Mouse (Mus musculus) liver, embryonic 14.5 days (tissue): ENCODE measurements at regions not wholly inside any gene's neighbourhood (a gene's known extent, or its start where the extent isn't known, plus 50 kb on each side); places are given as distances from the start of the nearest gene placed in this dataset.
A peak's percentile ranks its signal among the peaks of the same experiment; 100 is the strongest.

Experiments
- ATAC-seq: fragments of 200-750 bp; cut with Nextera tagmentation; 2 replicates; pipeline ENCODE4 v1.8.0; 2017; ENCODE audit warnings: moderate number of reproducible peaks, mild to moderate bottlenecking, moderate library complexity; ENCODE audit not compliant: insufficient read depth
- DNase-seq, 3 experiments: peaks; one replicate each; pipeline ENCODE4 v3.0.0-alpha.2; 2012 to 2013; ENCODE audit warnings: low read depth in 3 of 3, low spot score in 3 of 3
- H3K27ac ChIP-seq: fragments of 300-500 bp; sonication (generic); 2 replicates; pipeline ENCODE4 v1.5.1; 2014; ENCODE audit warnings: moderate library complexity, mild to moderate bottlenecking, control low read depth, inconsistent platforms
- H3K27me3 ChIP-seq: fragments of 300-500 bp; sonication (generic); 2 replicates; pipeline ENCODE4 v1.6.1; 2014; ENCODE audit warnings: mild to moderate bottlenecking, low read length, moderate library complexity; ENCODE audit not compliant: control insufficient read depth, insufficient read depth
- H3K36me3 ChIP-seq: fragments of 300-500 bp; sonication (generic); replicated peaks from 2 replicates; pipeline ENCODE4 v1.6.1; 2014; ENCODE audit warnings: low read depth; ENCODE audit not compliant: control insufficient read depth, insufficient read depth
- H3K4me1 ChIP-seq, 2 experiments: fragments of 200-500 bp in 1 of 2; fragments of 300-500 bp in 1 of 2; sonication (generic) in 1 of 2; replicated peaks; 2 replicates each; pipeline ENCODE4 v1.6.1; 2012 to 2014; ENCODE audit warnings: antibody characterized with exemption in 1 of 2, inconsistent platforms in 1 of 2, low read length in 1 of 2; ENCODE audit not compliant: control insufficient read depth in 2 of 2, insufficient read depth in 2 of 2
- H3K4me2 ChIP-seq: fragments of 300-500 bp; sonication (generic); 2 replicates; pipeline ENCODE4 v1.6.1; 2014; ENCODE audit warnings: low read depth, mild to moderate bottlenecking, control low read depth, moderate library complexity
- H3K4me3 ChIP-seq, 2 experiments: fragments of 200-500 bp in 1 of 2; fragments of 300-500 bp in 1 of 2; sonication (generic) in 1 of 2; 2 replicates each; pipeline ENCODE4 v1.5.1; 2012 to 2014; ENCODE audit warnings: low read depth in 2 of 2, low read length in 2 of 2, mild to moderate bottlenecking in 2 of 2, control low read depth in 1 of 2, inconsistent platforms in 1 of 2, moderate library complexity in 1 of 2; ENCODE audit not compliant: insufficient read depth in 1 of 2
- H3K9ac ChIP-seq: fragments of 300-500 bp; sonication (generic); replicated peaks from 2 replicates; pipeline ENCODE4 v1.6.1; 2014; ENCODE audit warnings: mild to moderate bottlenecking, control low read depth, moderate library complexity
- H3K9me3 ChIP-seq: fragments of 300-500 bp; sonication (generic); 2 replicates; pipeline ENCODE4 v1.6.1; 2016; ENCODE audit warnings: low read length, mixed read lengths; ENCODE audit not compliant: control insufficient read depth
- CTCF ChIP-seq: IDR thresholded peaks from 2 replicates; pipeline ENCODE4 v1.5.1; 2016; ENCODE audit warnings: antibody characterized with exemption, low read depth, control low read depth
- EP300 ChIP-seq: IDR thresholded peaks from 2 replicates; pipeline ENCODE4 v1.6.1; 2016; ENCODE audit warnings: antibody characterized with exemption, low read depth
- WGBS: fragments of 180-500 bp; shearing (Covaris S2); extraction: QIAGEN DNeasy Blood & Tissue Kit; methylation state at CpG from one replicate; pipeline ENCODE4 v1.1.7; 2014; ENCODE audit not compliant: insufficient replicate concordance; 5-methylcytosine and 5-hydroxymethylcytosine counted together

GRCm38 (mm10) chr13:34408669-34409055 lies 63.7 kb upstream of the Slc22a23 start:
- no peaks in the 10 kb centered on the region for H3K27me3 ChIP-seq
- WGBS: 55% methylated on average over 2 of the region's 2 CpGs
- no peak for ATAC-seq
- H3K9ac ChIP-seq: no peak overlapping the region
- H3K4me3 ChIP-seq: no peak overlapping the region
- DNase-seq: no peak
- H3K36me3 ChIP-seq: no peaks in the 10 kb centered on the region
- TF ChIP-seq EP300 (no peak), CTCF (no peak)
- no peaks in the 10 kb centered on the region for H3K9me3 ChIP-seq
- H3K4me2 ChIP-seq: no peak overlapping the region
- H3K27ac ChIP-seq: no peak overlapping the region
- H3K4me1 ChIP-seq: peaks cover 0 to 5% of the 10 kb centered on the region in 2 experiments; a peak in 2 of 4 replicates

- Histone ChIP-seq H3K27me3 (no peaks in the 10 kb centered on the region), H3K36me3 (no peaks in the 10 kb centered on the region), H3K27ac (no peak overlapping the region), H3K4me1 (peaks cover 0 to 5% of the 10 kb centered on the region in 2 experiments; a peak in 1 of 4 replicates), H3K9ac (no peak overlapping the region), H3K4me3 (no peak overlapping the region), H3K9me3 (no peaks in the 10 kb centered on the region), H3K4me2 (no peak overlapping the region)
- DNase-seq: no peak
- 58% methylated on average over 4 of the region's 4 CpGs for WGBS
- peak; percentile 59; the same call in 1 of the 2 replicates for ATAC-seq
- TF ChIP-seq CTCF: peak; percentile 37
- TF ChIP-seq EP300: no peak
These were observed 63.2 kb upstream of the Slc22a23 start for GRCm38 (mm10) chr13:34408007-34408668.

DNA sequence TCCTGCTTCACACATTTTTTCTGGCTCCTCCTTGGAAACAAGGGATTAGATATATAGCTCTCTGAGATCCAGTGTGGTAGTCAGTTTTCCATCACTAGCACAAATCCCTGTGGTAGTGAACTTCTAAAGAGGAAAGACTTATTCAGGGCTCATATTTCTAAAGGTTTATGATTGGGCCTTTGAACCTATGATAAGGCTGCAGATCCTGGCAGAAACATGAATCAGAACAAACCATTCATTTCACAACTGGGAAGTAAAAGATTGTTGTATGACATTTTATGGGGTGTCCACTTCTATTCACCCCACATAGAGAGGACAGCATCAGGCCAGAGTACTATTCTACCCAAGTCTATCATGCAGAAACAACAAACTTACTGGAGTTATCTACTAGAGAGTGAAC lies 61.3 kb upstream of the Slc22a23 start:
- Histone ChIP-seq H3K4me1 (peaks cover 0 to 5% of the 10 kb centered on the region in 2 experiments; a peak in 1 of 4 replicates), H3K4me3 (no peak overlapping the region), H3K27me3 (no peaks in the 10 kb centered on the region), H3K9me3 (no peaks in the 10 kb centered on the region), H3K4me2 (no peak overlapping the region), H3K27ac (no peak overlapping the region), H3K9ac (no peak overlapping the region), H3K36me3 (no peaks in the 10 kb centered on the region)
- ATAC-seq: no peak
- TF ChIP-seq EP300 (no peak), CTCF (no peak)
- no peak for DNase-seq

DNA sequence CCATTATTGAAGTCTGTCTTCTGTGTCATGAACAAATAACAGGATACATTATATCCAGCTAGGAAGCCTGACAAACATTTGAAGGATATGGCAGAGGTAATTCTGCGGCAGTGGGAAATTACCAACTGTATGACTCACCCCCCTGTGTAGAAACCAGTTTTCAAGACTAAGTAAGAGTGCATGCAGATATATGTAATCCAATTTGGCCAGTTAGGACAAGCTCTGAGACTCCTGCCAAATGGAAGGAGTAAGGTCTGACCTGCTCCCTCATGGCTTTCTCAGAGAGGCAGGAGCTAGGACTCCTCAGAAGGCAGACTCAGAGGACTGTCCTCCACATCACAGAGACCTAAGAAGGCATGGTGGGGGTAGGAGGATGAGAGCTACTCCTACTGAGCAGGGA lies 57.6 kb upstream of the Slc22a23 start:
- H3K9me3 ChIP-seq: no peaks in the 10 kb centered on the region
- H3K4me2 ChIP-seq: no peak overlapping the region
- DNase-seq (no peak), ATAC-seq (no peak)
- H3K27me3 ChIP-seq: no peaks in the 10 kb centered on the region
- TF ChIP-seq EP300: no peak
- TF ChIP-seq CTCF: no peak
- WGBS: 70% methylated on average over 1 of the region's 1 CpGs
- peaks cover 12 to 22% of the 10 kb centered on the region in 2 experiments for H3K4me1 ChIP-seq
- H3K27ac ChIP-seq: no peak overlapping the region
- H3K36me3 ChIP-seq: no peaks in the 10 kb centered on the region
- no peak overlapping the region for H3K9ac ChIP-seq
- H3K4me3 ChIP-seq: no peak overlapping the region

DNA sequence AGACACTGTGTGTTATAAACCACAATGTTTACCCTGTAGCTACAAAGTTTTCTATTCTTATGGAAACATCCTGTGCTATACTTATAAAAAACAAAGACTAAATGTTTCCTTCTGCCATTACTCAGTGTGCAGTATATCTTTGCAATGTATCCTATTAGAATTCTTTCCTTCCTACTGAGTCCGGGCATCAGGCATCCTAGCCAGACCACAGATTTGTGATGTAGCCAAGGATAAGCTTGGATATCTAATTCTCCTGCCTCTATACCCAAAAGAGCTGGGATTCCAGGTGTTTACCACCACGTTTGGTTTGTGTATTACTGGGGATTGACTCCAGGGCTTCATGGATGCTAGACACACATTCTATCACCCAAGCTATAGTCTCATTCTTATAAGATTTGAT lies 56.0 kb upstream of the Slc22a23 start:
- WGBS: 56% methylated on average over 2 of the region's 2 CpGs
- Histone ChIP-seq H3K9ac (no peak overlapping the region), H3K9me3 (no peaks in the 10 kb centered on the region), H3K27ac (no peak overlapping the region), H3K4me2 (no peak overlapping the region), H3K4me3 (no peak overlapping the region), H3K27me3 (no peaks in the 10 kb centered on the region), H3K36me3 (no peaks in the 10 kb centered on the region), H3K4me1 (peaks cover 12 to 22% of the 10 kb centered on the region in 2 experiments)
- TF ChIP-seq EP300: no peak
- TF ChIP-seq CTCF: no peak
- ATAC-seq: no peak
- no peak for DNase-seq
